Mouse (Mus musculus): ENCODE results near the gene Clptm1l. TPM values are rescaled to one million over a fixed set of nuclear protein-coding genes. Genes with fewer than 3 reads are reported as not detected.

Gene Clptm1l
- total RNA-seq, 1 experiment from 2014 or later, result 100 TPM

- no peak for ATAC-seq (replicated peaks; ENCODE audit: insufficient number of reproducible peaks, low FRiP score, low TSS enrichment, poor library complexity, severe bottlenecking)
Observed at GRCm38 (mm10) chr13:73653266-73653665, 49.5 kb downstream of the Clptm1l start.

- ATAC-seq (replicated peaks; ENCODE audit: insufficient number of reproducible peaks, low FRiP score, low TSS enrichment, poor library complexity, severe bottlenecking), result no peak
Observed at GRCm38 (mm10) chr13:73654976-73655375, 51.2 kb downstream of the Clptm1l start.

GRCm38 (mm10) chr13:73658953-73659352 is 55.1 kb downstream of the Clptm1l start:
- no peak for ATAC-seq (replicated peaks; ENCODE audit: insufficient number of reproducible peaks, low FRiP score, low TSS enrichment, poor library complexity, severe bottlenecking)

- no peak for ATAC-seq (replicated peaks; ENCODE audit: insufficient number of reproducible peaks, low FRiP score, low TSS enrichment, poor library complexity, severe bottlenecking)
Observed at GRCm38 (mm10) chr13:73660163-73660695, 56.4 kb downstream of the Clptm1l start.

Other genes starting within 250 kb of the Clptm1l start
- gene Lpcat1, start 136.8 kb upstream of the Clptm1l start, total RNA-seq (2017), result 10.6 to 13.3 TPM (median 12.6 TPM) in 3 replicates
- not detected in 3 replicates for gene Slc6a3, start 67.3 kb upstream of the Clptm1l start, total RNA-seq (2017)
- 0.10 to 4.3 TPM (median 0.49 TPM) in 3 replicates for gene Tert, start 22.9 kb downstream of the Clptm1l start, total RNA-seq (2017)
- gene Slc6a18, start 74.0 kb downstream of the Clptm1l start, total RNA-seq (2017), result not detected in 3 replicates
- gene Slc6a19, start 100.9 kb downstream of the Clptm1l start, total RNA-seq (2017), result 0.19 to 0.21 TPM in 2 of 3 replicates, not detected in the other
- 13.8 to 45.3 TPM (median 22.3 TPM) in 3 replicates for gene Slc12a7, start 129.1 kb downstream of the Clptm1l start, total RNA-seq (2017)
- gene Nkd2, start 243.6 kb downstream of the Clptm1l start, total RNA-seq (2017), result not detected in 3 replicates

Measured in monocyte, adult 5-6 weeks (primary cell).